Mouse (Mus musculus) gastrocnemius, postnatal 14 days (tissue): ENCODE measurements around the gene Nr4a2. TPM values are rescaled to one million over a fixed set of nuclear protein-coding genes. Genes with fewer than 3 reads are reported as not detected.

Source experiments
- total RNA-seq, 2 experiments: library from RNA; stranded (reverse); gene quantifications; 2 replicates each; pipeline ENCODE4 v1.2.3; 2021

The Nr4a2 gene
- total RNA-seq, 2 experiments from 2014 or later, result 1.2 to 1.7 TPM

Other genes starting within 250 kb of the Nr4a2 start
- 100 to 1,000 TPM; 158 to 167 TPM for gene Gpd2, start 113.6 kb upstream of the Nr4a2 start, total RNA-seq